Mouse (Mus musculus) mouse embryonic stem cell (cell line): ENCODE data around the gene Myo15b.

Experiments
- in situ Hi-C, 2 experiments: fragments of 300-500 bp; cut with MboI; formaldehyde crosslinking; loops; 1 replicate in 1 of 2; 3 replicates in 1 of 2; pipeline ENCODE4 v1.14.3; 2019 to 2020; ENCODE audit warnings: low sequenced_read_pairs in 2 of 2, low pct_unique_long_range_greater_than_20kb in 1 of 2, mixed read lengths in 1 of 2; ENCODE audit not compliant: unreplicated experiment in 1 of 2

The Myo15b gene

GRCm38 (mm10) chr11:115827624-115828023, 30.6 kb upstream of the Myo15b start:
- in situ Hi-C loops, result no loop called here

- in situ Hi-C loops, result no loop called here
Observed at GRCm38 (mm10) chr11:115829036-115829435, 29.2 kb upstream of the Myo15b start.

GRCm38 (mm10) chr11:115830550-115831325, 27.5 kb upstream of the Myo15b start:
- in situ Hi-C loops, result no loop called here

DNA sequence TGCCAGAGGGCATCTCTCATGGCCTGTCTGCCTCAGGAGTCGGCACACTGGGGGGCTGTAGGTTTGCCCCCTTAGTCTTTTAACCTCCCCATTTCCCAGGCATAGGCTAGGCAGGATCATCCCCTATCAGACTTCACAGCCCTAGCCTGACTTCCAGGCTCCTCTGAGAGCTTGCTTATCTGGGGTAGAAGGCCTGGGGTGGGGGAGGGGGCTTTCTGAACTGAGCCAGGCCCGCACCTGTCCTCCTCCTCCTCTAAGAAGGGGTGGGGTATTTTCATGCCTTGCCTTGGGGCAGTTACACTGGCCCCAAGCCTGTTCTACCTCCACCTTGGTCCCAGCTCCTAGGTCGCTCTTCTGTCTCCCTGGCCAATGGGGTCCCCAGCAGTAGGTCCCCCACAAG, 26.7 kb upstream of the Myo15b start:
- in situ Hi-C loops, result no loop called here

DNA sequence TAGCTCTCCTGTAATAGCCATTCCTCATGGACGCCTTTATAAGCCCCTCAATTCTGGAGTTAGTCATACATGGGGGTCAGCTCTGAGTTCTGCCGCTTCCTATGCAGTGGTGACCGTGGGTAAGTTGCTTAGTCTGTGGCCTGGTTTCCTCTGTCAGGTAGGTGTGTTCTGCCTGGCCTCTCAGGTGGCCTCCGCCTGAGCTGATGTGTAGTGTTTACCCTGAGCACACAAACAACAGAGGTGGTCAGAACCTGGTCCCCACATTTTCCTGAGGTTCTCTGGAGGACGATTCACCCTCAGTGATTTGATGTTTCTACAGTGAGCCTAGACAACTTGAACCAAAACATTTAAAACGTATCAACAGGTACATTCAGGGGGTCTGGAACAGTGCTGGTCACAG, 26.1 kb upstream of the Myo15b start:
- in situ Hi-C loops, result no loop called here

DNA sequence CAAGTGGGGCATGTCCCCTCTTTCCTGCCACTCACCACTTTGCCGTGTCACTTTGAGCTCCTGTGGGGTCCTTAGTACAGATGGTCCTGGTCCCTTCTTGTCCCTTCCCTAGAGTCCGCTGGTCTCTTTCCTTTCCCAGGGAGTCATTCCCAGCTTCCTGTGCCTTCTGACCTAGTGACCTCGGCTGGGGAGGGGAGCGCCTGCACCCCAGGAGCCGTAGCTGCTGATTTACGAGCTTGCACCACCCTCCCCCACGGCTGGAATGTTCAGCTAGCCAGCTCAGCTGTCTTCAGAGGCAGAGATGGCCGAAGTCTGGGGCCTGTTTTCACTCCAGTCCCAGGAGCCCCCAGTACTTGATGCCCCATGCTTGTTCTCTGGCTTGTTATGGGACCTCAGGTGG, 25.7 kb upstream of the Myo15b start:
- in situ Hi-C loops, result no loop called here

- in situ Hi-C loops, result no loop called here
Observed at GRCm38 (mm10) chr11:115833021-115833513, 25.1 kb upstream of the Myo15b start.

- in situ Hi-C loops, result no loop called here
Observed at GRCm38 (mm10) chr11:115834033-115834432, 24.2 kb upstream of the Myo15b start.

DNA sequence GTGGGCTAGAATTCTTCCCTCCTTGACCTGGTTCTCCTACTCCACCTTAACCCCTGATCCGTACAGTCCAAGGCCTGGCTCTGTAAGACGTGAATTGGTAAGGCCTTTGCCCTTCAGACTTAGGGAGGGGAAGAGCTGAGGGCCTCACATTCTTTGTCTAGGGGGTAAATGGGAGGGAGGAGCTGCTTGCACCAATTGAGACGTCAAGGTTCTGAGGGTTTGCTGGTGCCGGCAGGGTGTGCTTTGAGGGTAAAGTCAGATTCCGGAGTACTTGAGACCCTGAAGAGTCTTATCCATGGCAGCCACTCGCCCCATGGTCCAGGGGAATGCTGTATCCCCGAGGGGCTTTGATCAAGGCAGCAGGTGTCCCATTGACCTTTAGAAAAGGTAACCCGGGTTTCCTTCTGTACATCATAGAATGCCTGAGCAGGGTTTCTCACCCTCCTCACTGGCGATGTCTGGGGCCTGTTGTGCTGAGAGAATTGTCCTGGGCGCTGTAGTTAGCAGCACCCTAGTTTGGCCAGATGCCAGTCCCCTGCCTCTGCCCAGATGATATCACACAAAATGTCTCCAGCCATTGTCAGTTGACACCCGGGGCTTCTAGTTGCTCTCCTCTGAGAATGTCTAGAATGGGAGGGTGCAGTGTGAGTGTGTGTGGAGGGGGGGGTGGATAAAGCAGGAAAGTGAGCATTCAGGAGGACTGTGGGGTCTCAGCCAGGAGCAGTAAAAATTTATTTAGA, 21.4 kb upstream of the Myo15b start:
- in situ Hi-C loops, result no loop called here

GRCm38 (mm10) chr11:115837606-115838345, 20.4 kb upstream of the Myo15b start:
- in situ Hi-C loops, result no loop called here

DNA sequence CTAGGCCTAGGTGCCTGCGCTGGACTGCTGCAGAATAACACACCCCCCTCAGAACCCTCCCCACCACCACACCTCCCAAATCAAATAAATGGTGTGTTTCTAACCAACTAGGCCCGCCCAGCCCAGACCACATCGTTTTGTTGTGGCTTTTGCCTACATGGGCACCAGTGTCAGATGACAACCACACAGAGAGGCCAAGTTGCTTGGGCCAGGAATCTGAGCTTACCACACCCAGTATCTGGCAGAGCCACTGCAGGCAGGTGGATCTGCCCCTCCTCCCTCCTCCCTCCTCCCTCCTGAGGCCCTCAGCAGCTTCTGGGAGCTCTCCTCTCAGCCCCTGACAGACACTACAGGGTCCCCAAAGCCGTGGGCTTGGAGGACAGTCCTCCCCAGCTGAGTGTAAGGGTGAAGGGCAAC, 19.3 kb upstream of the Myo15b start:
- in situ Hi-C loops, result no loop called here

DNA sequence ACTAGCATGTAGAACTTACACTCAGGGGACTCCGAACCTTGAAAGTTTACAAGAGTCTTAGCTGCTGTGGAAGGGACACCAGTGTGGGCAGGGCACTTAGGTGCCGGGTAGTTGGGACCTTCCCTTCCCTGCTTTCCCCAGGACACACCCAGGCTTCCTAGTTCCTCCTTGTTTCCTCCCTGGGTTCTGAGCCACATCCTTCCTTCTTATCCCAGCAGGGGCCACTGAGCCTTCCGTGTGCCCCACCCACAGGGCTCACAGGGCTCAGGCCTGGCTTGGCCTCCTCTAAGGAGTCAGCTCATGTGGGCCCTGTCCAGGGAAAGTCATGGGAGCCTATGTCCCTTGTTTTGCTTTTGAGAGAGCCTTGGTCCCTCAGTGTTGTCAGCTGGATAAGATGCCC, 18.5 kb upstream of the Myo15b start:
- in situ Hi-C loops, result no loop called here

- in situ Hi-C loops, result no loop called here
Observed at GRCm38 (mm10) chr11:115841044-115841443, 17.2 kb upstream of the Myo15b start.

DNA sequence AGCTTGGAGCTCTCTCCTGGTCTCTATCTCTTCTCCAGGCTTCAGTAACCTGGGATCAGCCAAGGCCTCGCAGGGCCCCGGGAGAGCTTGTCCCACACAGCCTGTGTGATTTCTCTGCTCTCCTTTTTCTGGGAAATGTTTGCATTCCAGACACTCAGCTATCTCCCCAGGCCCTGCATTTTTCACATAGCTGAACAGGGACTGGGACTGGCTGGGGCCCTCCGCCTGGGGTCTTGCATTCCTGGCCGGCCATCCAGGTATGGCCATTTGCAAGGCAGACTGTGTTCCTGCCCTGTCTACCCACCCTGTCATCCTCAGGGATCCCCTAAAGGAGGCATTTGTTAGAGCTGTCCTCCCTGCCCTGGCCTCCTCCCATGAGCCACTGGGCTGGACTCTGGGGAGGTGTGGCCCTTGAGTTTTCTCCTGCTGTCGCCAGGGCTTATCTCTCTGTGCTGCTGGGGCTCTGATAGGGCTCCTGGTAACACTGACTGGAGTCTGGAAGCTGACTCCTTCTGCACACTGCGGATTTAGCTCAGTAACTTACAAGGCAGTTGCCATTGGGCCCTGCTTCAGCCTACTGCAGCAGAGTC, 16.1 kb upstream of the Myo15b start:
- in situ Hi-C loops, result no loop called here

- in situ Hi-C loops, result no loop called here
Observed at GRCm38 (mm10) chr11:115843141-115843890, 14.9 kb upstream of the Myo15b start.

GRCm38 (mm10) chr11:115843891-115844239, 14.3 kb upstream of the Myo15b start:
- in situ Hi-C loops, result no loop called here

DNA sequence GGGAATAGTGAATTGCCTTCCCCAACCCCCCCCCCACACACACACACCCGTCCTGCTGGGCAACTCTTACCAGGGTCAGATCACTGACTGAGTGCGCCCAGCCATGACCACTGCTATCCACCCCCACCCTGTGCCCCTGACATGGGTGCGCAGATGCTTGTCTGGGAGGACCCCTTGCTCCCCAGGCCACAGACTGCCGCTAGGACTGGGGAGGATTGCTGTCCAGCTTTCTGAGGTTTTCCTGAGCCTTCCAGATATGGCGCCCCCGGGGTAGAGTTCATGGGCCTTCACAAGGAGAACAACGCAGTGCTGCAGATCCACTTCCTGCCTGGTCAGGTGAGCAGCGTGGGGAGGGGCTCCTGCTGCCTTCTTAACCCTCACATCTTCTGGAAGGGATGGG, 14.0 kb upstream of the Myo15b start:
- in situ Hi-C loops, result no loop called here

- in situ Hi-C loops, result no loop called here
Observed at GRCm38 (mm10) chr11:115845819-115846218, 12.4 kb upstream of the Myo15b start.
